Mouse (Mus musculus): Measurements from ENCODE around the gene Smok2a.
"Not testable (repeated sequence)": the region's sequence is repeated elsewhere in the genome, so short reads cannot be mapped to it uniquely, and the experiment has no call there.

Smok2a gene

GRCm38 (mm10) chr17:13214169-13214568, 6.8 kb upstream of the Smok2a start:
- no peak for DNase-seq (ENCODE audit: low spot score in 2 of 2)

GRCm38 (mm10) chr17:13215595-13215994, 5.4 kb upstream of the Smok2a start:
- no peak for DNase-seq (ENCODE audit: low spot score in 2 of 2)

- DNase-seq (ENCODE audit: low spot score in 2 of 2), result not testable (repeated sequence)
These were observed 933 bp downstream of the Smok2a start for GRCm38 (mm10) chr17:13221921-13222320.

- not testable (repeated sequence) for DNase-seq (ENCODE audit: low spot score in 2 of 2)
These were observed 9.0 kb downstream of the Smok2a start, which contains the start of gene Smok2b for GRCm38 (mm10) chr17:13229957-13230356. Gene Smok2b, plus strand, starts transcription at chr17:13230257.

- not testable (repeated sequence) for DNase-seq (ENCODE audit: low spot score in 2 of 2)
These were observed 18.5 kb downstream of the Smok2a start for GRCm38 (mm10) chr17:13239461-13239860.

- DNase-seq (ENCODE audit: low spot score in 2 of 2), result not testable (repeated sequence)
These were observed 20.1 kb downstream of the Smok2a start for GRCm38 (mm10) chr17:13240807-13241727.

GRCm38 (mm10) chr17:13254786-13255185, 33.8 kb downstream of the Smok2a start:
- not testable (repeated sequence) for DNase-seq (ENCODE audit: low spot score in 2 of 2)
